Mouse (Mus musculus) kidney, adult 2 months (tissue): ENCODE measurements at regions not wholly inside any gene's neighbourhood (a gene's known extent, or its start where the extent isn't known, plus 50 kb on each side); places are given as distances from the start of the nearest gene placed in this dataset.

Experiments used
- CTCF ChIP-seq: fragments of 200-500 bp; conservative IDR thresholded peaks from 2 replicates; pipeline ENCODE4 v1.5.1; 2011; ENCODE audit warnings: low read depth, mild to moderate bottlenecking, control low read depth, low read length, moderate library complexity, mixed read lengths; ENCODE audit not compliant: insufficient read depth, insufficient read length
- POLR2A ChIP-seq: fragments of 200-500 bp; IDR thresholded peaks from one replicate; pipeline ENCODE4 v1.6.1; 2011; ENCODE audit warnings: low read depth, low read length, control low read depth

DNA sequence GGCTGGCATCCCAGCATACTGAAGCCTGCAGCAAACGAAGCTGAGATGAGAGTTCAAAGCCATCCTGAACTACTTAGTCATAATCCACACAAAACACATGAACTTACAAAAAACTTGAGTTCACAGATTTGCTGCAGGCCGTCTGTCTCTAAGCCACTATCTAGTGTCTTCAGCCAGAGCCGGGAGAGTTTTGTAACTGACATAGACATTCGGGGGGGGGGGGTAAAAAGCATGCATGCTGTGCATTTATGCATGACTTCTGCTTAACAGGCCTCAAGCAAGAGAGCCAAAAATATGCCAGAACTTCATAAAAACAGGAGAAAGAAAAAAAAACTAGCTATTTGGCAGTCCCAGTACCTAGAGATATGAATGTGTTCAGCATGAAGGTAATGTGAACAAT is 120.2 kb upstream of the Plcz1 start:
- TF ChIP-seq CTCF: no peak
- no peak for TF ChIP-seq POLR2A
